Mouse (Mus musculus): ENCODE measurements around the gene Gm20696. TPM values are rescaled to one million over a fixed set of nuclear protein-coding genes. Genes with fewer than 3 reads are reported as not detected.

The Gm20696 gene
- polyA plus RNA-seq, 1 experiment from 2014 or later = 2.3 TPM

DNA sequence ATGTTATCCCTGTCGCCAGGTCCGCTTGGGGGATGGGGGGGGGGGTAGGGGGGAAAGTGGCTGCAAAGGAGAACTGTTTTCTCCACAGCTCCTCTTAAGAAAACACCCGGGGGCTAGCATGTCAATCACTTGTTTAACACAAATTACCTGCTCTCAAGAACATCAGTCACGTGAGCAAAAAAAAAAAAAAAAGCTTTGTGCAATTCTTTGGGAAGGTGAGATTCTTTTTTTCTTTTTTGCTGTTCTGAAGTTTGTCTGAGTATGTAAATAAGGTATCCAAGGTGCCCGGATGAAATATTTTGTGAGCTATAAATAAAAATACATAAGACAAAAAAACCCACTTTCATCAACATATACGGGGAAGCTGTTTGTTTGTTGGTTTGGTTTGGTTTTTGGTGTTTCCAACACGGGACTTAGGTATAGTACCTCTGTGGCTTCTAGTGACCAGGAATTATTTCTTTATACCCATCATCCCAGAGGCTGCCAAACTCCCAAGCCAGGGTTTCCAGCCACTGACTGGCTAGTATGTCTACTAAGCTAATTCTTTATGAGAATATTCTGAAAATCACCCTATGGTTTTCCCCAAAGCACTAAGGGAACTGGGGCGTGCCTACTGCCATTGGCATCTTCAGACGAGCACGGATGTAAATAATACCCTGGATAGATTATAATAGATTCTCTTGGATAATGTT, 142.8 kb downstream of the Gm20696 start:
- H3K9me3 ChIP-seq (replicated peaks) = no peaks in the 10 kb centered on the region
- H3K4me1 ChIP-seq = peaks cover 31% of the 10 kb centered on the region
- peaks cover 3% of the 10 kb centered on the region; the same call in 1 of the 2 replicates for H3K36me3 ChIP-seq
- peak overlapping the region; percentile 88 for H3K9ac ChIP-seq (replicated peaks)
- H3K27me3 ChIP-seq (replicated peaks) = no peaks in the 10 kb centered on the region
- 17% methylated on average over 10 of the region's 10 CpGs for WGBS
- ATAC-seq (ENCODE audit: low FRiP score) = no peak
- H3K4me3 ChIP-seq (replicated peaks) = peak overlapping the region; percentile 76
- H3K27ac ChIP-seq (replicated peaks) = peak overlapping the region; percentile 100
- peak overlapping the region; percentile 98 for H3K4me2 ChIP-seq

DNA sequence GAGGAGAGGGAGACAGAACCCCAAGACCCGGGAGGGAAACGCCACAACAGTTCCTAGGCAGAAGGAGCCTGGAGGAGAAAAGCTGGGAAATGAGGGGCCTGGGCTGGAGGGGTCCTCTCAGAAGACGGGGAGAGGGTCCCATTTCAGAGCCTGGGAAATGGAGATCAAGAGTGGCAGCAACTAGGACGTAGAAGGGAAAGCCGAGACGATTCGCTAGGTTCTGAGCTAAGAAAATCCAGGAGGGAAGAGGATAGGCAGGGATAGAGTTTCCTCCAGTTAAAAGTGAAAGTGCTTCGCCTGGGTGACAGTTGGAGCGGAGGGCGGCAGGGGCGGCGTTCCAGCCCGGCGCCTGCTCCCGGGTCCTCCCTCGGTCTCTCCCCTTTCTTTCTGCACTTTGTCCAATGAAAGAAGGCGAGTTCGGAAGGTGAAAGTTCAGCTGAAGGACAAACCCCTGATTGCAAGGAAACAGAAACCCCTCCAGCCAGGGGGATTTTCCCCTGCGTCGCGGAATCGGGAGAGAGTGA, 143.4 kb downstream of the Gm20696 start:
- Histone ChIP-seq H3K4me3 (replicated peaks) (peak overlapping the region; percentile 76), H3K4me1 (peaks cover 31% of the 10 kb centered on the region), H3K27me3 (replicated peaks) (no peaks in the 10 kb centered on the region), H3K9me3 (replicated peaks) (no peaks in the 10 kb centered on the region), H3K9ac (replicated peaks) (peak overlapping the region; percentile 88), H3K36me3 (peaks cover 3% of the 10 kb centered on the region; the same call in 1 of the 2 replicates), H3K27ac (replicated peaks) (peak overlapping the region; percentile 100), H3K4me2 (peak overlapping the region; percentile 98)
- peak; percentile 60 for ATAC-seq (ENCODE audit: low FRiP score)
- WGBS = under 1% methylated on average over 22 of the region's 22 CpGs

DNA sequence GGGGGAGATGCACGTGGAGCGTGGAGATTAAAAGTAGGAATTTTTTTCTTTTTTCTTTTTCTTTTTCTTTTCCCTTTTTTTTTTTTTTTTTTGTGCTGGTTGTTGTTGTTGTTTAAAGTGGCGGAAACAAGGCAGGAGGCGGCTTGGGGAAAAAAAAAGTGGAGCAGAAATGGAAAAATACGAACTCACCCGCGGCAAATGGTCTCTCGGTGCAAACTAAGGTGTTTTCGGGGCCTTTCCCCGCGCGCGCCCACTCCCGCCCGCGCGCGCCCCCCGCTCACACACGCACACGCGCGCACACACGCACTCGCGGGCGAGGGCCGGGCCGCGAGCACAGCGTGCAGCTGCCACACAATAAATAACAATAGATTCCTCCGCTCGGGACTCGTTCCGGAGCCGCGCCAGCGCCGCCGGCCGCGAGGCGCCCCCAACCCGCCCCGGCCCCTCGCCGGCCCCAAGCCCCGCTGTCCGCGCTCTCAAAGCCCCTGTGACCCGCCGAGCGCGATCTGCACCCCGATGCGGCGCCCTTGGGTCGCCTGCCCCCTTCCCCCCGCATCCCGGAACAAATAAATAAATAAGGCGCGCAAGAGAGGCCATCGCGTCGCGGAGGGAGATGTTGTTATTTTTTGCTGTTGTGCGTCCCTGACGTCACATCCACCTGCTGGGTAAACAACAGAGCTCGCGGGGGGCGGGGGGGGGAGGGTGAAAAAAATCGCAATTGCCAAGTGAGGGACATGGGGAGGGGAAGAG, 144.1 kb downstream of the Gm20696 start, which contains the start of gene Foxp1:
TSS of gene Foxp1 (minus strand) at position 363 of the 750 bp plus-strand sequence.
- Histone ChIP-seq H3K9ac (replicated peaks) (peak within 1 kb of the TSS; percentile 88), H3K27me3 (replicated peaks) (no peaks in the 10 kb centered on the region), H3K4me3 (replicated peaks) (peak within 1 kb of the TSS; percentile 76), H3K27ac (replicated peaks) (peak within 1 kb of the TSS; percentile 100), H3K4me2 (peak within 1 kb of the TSS; percentile 98), H3K4me1 (peaks cover 31% of the 10 kb centered on the region), H3K9me3 (replicated peaks) (no peaks in the 10 kb centered on the region), H3K36me3 (peaks cover 2% of the 10 kb centered on the region; the same call in 1 of the 2 replicates)
- ATAC-seq (ENCODE audit: low FRiP score) = peak; percentile 74
- WGBS = under 1% methylated on average over 72 of the region's 72 CpGs

DNA sequence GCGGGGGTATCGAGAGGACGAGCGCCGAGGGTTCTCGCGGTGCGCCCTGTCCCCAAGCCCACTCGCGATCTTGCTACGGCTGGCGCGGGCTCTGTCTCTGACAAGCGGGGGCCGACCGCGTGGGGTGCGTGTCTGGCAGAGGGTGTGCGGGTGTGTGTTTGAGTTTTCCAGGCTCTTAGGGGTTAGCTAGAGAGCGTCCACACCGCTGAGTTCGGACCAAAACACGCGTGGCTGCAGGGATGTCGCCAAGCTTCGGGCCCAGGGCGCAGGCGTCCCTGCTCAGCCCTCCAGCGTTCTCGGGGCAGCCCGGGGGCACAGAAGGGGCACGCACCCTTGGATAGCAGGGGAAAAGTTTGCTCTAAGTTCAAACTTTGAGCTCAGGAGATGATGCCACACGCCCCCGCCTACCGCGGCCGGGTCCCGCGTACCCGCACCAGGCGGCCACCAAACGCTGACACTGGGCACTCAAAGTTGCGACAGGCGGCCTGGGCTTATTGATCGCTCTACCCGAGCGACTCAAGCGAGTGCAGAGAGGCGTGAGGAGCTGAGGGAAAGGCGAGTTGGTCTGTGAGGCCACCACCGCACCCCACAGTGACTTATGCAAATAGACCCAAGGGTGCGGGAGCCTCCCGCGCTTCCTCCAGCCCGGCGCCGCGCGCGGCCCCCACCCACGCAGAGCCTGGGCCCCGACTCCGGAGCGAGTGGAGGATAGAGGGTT, 144.8 kb downstream of the Gm20696 start:
- Histone ChIP-seq H3K36me3 (no peaks in the 10 kb centered on the region), H3K9ac (replicated peaks) (peak overlapping the region; percentile 88), H3K4me1 (peaks cover 31% of the 10 kb centered on the region), H3K27ac (replicated peaks) (peak overlapping the region; percentile 100), H3K4me2 (peak overlapping the region; percentile 98), H3K9me3 (replicated peaks) (no peaks in the 10 kb centered on the region), H3K27me3 (replicated peaks) (no peaks in the 10 kb centered on the region), H3K4me3 (replicated peaks) (peak overlapping the region; percentile 76)
- ATAC-seq (ENCODE audit: low FRiP score) = peak; percentile 23
- under 1% methylated on average over 61 of the region's 64 CpGs for WGBS

DNA sequence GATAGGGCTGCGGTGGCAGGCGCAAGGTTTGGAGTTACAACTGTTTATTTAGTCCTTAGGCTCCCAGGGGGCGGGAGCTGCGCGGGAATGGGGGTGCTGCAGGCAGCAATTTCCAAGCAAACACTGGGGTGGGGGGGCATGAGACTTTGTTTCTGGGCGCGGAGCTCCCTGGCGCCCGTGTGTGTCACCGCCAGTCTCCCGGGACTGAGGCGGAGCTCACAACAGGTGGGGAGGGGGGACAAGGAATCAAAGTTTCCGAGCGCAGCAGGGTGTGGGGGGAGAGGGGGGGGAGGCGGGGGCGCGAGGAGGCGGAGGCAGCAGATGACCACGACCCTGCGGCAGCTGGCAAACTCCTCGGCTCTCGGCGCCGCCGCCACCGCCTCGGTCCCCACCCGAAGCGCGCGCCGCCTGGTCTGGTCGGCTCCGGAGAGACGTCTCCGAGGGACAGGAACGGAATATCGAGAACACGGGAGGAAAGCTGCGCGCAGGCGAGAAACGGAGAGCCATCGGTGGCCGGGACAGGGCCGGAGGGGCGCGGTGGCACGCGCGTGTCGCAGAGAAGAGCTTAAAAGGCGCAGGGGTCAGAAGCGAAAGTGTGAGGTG, 145.5 kb downstream of the Gm20696 start:
- peak overlapping the region; percentile 76 for H3K4me3 ChIP-seq (replicated peaks)
- peak overlapping the region; percentile 88 for H3K9ac ChIP-seq (replicated peaks)
- H3K27ac ChIP-seq (replicated peaks) = peak overlapping the region; percentile 100
- peak; percentile 43 for ATAC-seq (ENCODE audit: low FRiP score)
- no peaks in the 10 kb centered on the region for H3K9me3 ChIP-seq (replicated peaks)
- H3K4me2 ChIP-seq = peak overlapping the region; percentile 98
- H3K27me3 ChIP-seq (replicated peaks) = no peaks in the 10 kb centered on the region
- WGBS = under 1% methylated on average over 43 of the region's 54 CpGs
- H3K36me3 ChIP-seq = no peaks in the 10 kb centered on the region
- peaks cover 31% of the 10 kb centered on the region for H3K4me1 ChIP-seq

DNA sequence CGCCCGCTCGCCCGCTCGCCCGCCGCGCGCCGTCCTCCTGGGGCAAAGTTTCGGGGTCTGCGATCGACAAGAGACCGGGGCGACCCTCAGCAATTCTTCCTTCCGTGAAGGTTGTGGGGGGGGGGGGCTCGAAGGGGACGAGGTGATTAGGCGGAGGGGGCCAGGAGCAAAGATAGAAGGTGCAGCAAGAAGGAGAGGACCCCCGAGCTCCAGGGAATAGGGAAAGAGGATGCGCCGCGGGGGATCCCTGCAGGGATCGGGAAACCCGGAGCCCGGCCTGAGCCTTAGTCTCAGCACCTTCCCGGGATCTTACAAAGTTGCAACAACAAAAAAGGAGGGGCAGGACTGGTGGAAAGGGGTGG, 145.9 kb downstream of the Gm20696 start:
- ATAC-seq (ENCODE audit: low FRiP score) = peak; percentile 58
- Histone ChIP-seq H3K4me1 (peaks cover 31% of the 10 kb centered on the region), H3K4me3 (replicated peaks) (peak overlapping the region; percentile 76), H3K9me3 (replicated peaks) (no peaks in the 10 kb centered on the region), H3K36me3 (no peaks in the 10 kb centered on the region), H3K4me2 (peak overlapping the region; percentile 98), H3K27me3 (replicated peaks) (0 out of 2 replicates have a peak, but pooled peaks cover 3% of the 10 kb centered on the region), H3K9ac (replicated peaks) (peak overlapping the region; percentile 88), H3K27ac (replicated peaks) (peak overlapping the region; percentile 100)
- 0% methylated on average over 27 of the region's 27 CpGs for WGBS

DNA sequence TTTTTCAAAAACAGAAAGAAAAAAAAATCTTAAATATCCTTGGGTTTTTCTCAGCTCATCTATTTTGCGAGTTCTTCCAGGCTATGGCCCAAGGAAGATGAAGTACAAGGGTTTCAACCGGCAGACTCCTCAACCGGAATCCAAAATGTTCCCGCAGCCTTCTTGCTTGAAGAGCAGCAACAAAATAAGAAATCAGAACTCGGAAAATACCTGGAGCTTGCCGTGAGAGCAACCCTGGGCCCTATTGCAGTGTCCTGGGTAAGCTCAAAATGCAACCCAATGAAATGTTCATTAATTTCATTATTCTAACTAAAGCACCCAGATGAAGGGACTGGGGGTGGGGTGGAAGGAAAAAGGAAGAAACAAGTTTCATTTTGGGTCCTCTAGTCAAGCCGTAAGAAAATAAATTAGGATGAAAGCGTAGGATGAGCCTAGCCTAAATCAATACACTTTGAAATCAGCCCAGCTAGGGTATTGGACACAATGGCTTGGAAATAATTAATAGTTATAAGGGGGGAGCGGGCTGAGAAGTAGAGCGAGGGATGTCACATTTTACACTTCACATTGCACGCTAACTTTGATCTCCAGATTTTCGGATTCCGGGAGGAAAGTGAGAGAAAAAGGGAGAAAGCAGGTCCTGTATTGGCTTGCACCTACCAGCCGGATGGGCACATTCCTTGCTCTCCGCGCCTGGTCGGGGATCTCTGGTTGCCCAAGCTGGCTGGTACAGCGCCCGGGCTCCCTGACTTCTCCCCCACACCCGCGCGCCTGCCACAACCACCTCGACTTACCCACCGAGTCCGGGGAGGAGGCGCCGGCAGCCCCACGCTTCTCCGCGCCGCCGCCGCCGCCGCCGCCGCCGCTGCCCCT, 146.6 kb downstream of the Gm20696 start:
- Histone ChIP-seq H3K4me2 (peak overlapping the region; percentile 98), H3K9me3 (replicated peaks) (no peaks in the 10 kb centered on the region), H3K27ac (replicated peaks) (peak overlapping the region; percentile 100), H3K27me3 (replicated peaks) (0 out of 2 replicates have a peak, but pooled peaks cover 4% of the 10 kb centered on the region), H3K9ac (replicated peaks) (peak overlapping the region; percentile 88), H3K4me3 (replicated peaks) (peak overlapping the region; percentile 76), H3K4me1 (peaks cover 31% of the 10 kb centered on the region), H3K36me3 (no peaks in the 10 kb centered on the region)
- ATAC-seq (ENCODE audit: low FRiP score) = no peak
- WGBS = 3% methylated on average over 37 of the region's 38 CpGs

DNA sequence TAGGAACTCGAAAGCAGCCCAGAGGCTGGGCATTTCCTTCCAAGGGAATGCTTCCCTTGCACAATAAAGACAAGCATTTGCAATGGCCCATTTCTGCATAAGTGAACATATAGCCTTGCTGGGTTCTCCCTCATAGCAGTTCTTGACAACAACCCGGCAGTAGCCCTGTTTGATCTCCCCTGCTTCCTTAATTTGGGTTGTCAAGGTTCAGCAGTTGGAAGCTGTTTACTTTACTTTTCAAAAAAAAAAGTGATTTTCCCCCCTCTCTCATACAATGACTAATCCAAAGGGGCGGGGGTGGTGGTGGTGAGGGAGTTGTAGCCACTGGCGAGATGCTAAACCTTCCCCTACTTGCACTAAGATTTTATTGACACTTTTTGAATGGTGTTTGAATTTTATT, 147.5 kb downstream of the Gm20696 start:
- H3K27me3 ChIP-seq (replicated peaks) = 0 out of 2 replicates have a peak, but pooled peaks cover 4% of the 10 kb centered on the region
- peaks cover 30% of the 10 kb centered on the region for H3K4me1 ChIP-seq
- 37% methylated on average over 4 of the region's 4 CpGs for WGBS
- H3K27ac ChIP-seq (replicated peaks) = no peak overlapping the region
- no peaks in the 10 kb centered on the region for H3K9me3 ChIP-seq (replicated peaks)
- peak overlapping the region; percentile 98 for H3K4me2 ChIP-seq
- no peak for ATAC-seq (ENCODE audit: low FRiP score)
- no peak overlapping the region for H3K9ac ChIP-seq (replicated peaks)
- no peaks in the 10 kb centered on the region for H3K36me3 ChIP-seq
- no peak overlapping the region for H3K4me3 ChIP-seq (replicated peaks)

DNA sequence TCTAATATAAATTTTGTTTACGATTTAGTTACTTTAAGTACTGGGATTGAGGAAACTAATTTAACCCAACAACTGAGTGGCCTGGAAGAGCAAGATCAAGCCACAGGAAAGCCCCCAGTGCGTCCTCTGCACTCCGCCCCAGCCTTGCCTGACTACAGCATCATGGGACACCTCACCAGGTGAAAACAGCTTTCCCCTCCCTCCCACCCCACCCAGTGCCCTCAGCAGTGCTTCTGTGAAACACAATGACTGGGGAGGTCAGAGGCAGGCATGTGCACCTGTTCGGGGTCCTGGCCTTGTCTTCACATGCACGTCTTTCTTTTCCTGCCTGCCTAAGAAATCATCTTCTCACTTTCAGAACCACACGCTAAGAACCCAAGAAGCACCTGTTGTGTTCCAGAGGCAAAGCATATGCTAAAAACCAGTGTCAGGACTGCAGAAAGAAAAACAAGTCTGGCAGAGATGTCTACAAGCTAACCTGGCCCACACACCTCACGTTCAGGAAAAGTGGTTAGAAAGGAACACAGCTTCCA, 150.9 kb downstream of the Gm20696 start:
- Histone ChIP-seq H3K4me1 (peaks cover 11% of the 10 kb centered on the region), H3K9ac (replicated peaks) (no peak overlapping the region), H3K36me3 (no peaks in the 10 kb centered on the region), H3K9me3 (replicated peaks) (no peaks in the 10 kb centered on the region), H3K4me3 (replicated peaks) (no peak overlapping the region), H3K4me2 (no peak overlapping the region), H3K27ac (replicated peaks) (no peak overlapping the region), H3K27me3 (replicated peaks) (0 out of 2 replicates have a peak, but pooled peaks cover 4% of the 10 kb centered on the region)
- ATAC-seq (ENCODE audit: low FRiP score) = no peak
- WGBS = 84% methylated on average over 7 of the region's 7 CpGs

DNA sequence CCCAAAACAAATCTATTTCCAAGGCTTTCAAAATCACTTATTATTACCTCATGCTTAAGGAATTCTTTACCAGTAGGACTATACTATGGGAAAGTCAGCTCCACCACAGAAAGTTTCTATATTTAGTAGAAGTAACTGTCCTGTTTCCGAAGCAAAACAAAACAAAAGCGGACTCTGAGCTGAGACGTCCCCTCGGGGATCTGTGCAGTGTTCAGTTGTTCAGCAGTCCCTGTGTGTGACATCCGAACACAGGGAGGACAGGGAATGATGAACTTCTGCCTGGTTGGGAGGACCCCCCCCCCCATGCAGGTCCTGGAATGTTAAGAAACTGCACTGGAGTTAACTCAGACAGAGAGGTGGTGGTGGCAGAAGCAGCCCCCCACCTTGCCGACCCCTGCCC, 154.7 kb downstream of the Gm20696 start:
- Histone ChIP-seq H3K4me2 (no peak overlapping the region), H3K4me1 (peaks cover 4% of the 10 kb centered on the region), H3K9me3 (replicated peaks) (no peaks in the 10 kb centered on the region), H3K9ac (replicated peaks) (no peak overlapping the region), H3K27me3 (replicated peaks) (0 out of 2 replicates have a peak, but pooled peaks cover 4% of the 10 kb centered on the region), H3K4me3 (replicated peaks) (no peak overlapping the region), H3K36me3 (no peaks in the 10 kb centered on the region), H3K27ac (replicated peaks) (no peak overlapping the region)
- WGBS = 56% methylated on average over 6 of the region's 6 CpGs
- ATAC-seq (ENCODE audit: low FRiP score) = no peak

All from neural tube, embryonic 15.5 days (tissue).